In genomic region chr11:103265856-103266255, GRCm38 (mm10) we compare ENCODE assay signal across 8 mouse cellular contexts. TPM values are rescaled to one million over a fixed set of nuclear protein-coding genes. Genes with fewer than 3 reads are reported as not detected.
DNase-seq lines count a peak whose midpoint lies in the region; ATAC-seq and TF ChIP-seq lines count a peak whose summit lies in the region.
"Had no signal": no experiment of that assay in that cellular context is flagged by ENCODE, and none has a peak within 500 bp of the region (broad histone marks: within the 10 kb centered on the region; RNA-seq: fewer than 3 reads in every experiment).

No protein-coding gene starts in this region.

- DNase-seq in spleen, adult 2 months (ENCODE audit: low read depth in 1 of 2, low spot score in 2 of 2), result peak in 1 of 2 experiments; percentile 55
- DNase-seq in spleen, postnatal 36 days (ENCODE audit: low spot score in 2 of 2), result no peak
- DNase-seq in cerebellum, adult 18-20 months, result no peak
- DNase-seq in spleen, adult 18-20 months, result no peak
- DNase-seq in layer of hippocampus, adult 18-20 months (ENCODE audit: low spot score in 2 of 2), result no peak

- TF ChIP-seq POLR2A in spleen, adult 2 months (IDR thresholded peaks at IDR 0.05; ENCODE audit: low read depth, low read length), result no peak

- peak overlapping the region; percentile 65 for H3K27ac ChIP-seq in spleen, adult 2 months (ENCODE audit: insufficient read depth, low read length)
- H3K27ac ChIP-seq in forebrain, embryonic 12.5 days, result no peak overlapping the region
- no peak overlapping the region for H3K27ac ChIP-seq in liver, embryonic 12.5 days

- H3K4me3 ChIP-seq in spleen, adult 2 months (ENCODE audit: extremely low read depth, insufficient read depth, insufficient read length), result peak overlapping the region; percentile 16; the same call in 1 of the 2 replicates
- H3K4me3 ChIP-seq in forebrain, embryonic 12.5 days (replicated peaks), result peak overlapping the region; percentile 69
- H3K4me3 ChIP-seq in liver, embryonic 12.5 days, result no peak overlapping the region

- peaks cover 20% of the 10 kb centered on the region; the same call in 1 of the 2 replicates for H3K4me1 ChIP-seq in spleen, adult 2 months (ENCODE audit: control insufficient read depth, insufficient read depth, insufficient read length)
- H3K4me1 ChIP-seq in forebrain, embryonic 12.5 days, result peaks cover 59% of the 10 kb centered on the region
- H3K4me1 ChIP-seq in liver, embryonic 12.5 days, result peaks cover 66% of the 10 kb centered on the region

- no peak for ATAC-seq in forebrain, embryonic 12.5 days (ENCODE audit: low FRiP score)
- ATAC-seq in liver, embryonic 12.5 days, result no peak

- TF ChIP-seq CTCF in spleen, adult 2 months (IDR thresholded peaks at IDR 0.05; ENCODE audit: extremely low read depth, insufficient read depth, insufficient read length, insufficient replicate concordance), result no peak

- no peaks in the 10 kb centered on the region for H3K36me3 ChIP-seq in spleen, adult 2 months (ENCODE audit: control insufficient read depth, insufficient read depth, low read length)
- no peaks in the 10 kb centered on the region for H3K36me3 ChIP-seq in forebrain, embryonic 12.5 days (replicated peaks)
- H3K36me3 ChIP-seq in liver, embryonic 12.5 days, result no peaks in the 10 kb centered on the region

- peak overlapping the region; percentile 67 for H3K4me2 ChIP-seq in forebrain, embryonic 12.5 days
- H3K4me2 ChIP-seq in liver, embryonic 12.5 days, result peak overlapping the region; percentile 97

- H3K27me3 ChIP-seq in spleen, adult 2 months (ENCODE audit: control insufficient read depth, insufficient read depth, low read length), result no peaks in the 10 kb centered on the region
- no peaks in the 10 kb centered on the region for H3K27me3 ChIP-seq in forebrain, embryonic 12.5 days
- 0 out of 2 replicates have a peak, but pooled peaks cover 11% of the 10 kb centered on the region for H3K27me3 ChIP-seq in liver, embryonic 12.5 days (replicated peaks)

- 0 out of 2 replicates have a peak overlapping the region, but pooled peaks have one; percentile 21 for H3K9ac ChIP-seq in forebrain, embryonic 12.5 days
- no peak overlapping the region for H3K9ac ChIP-seq in liver, embryonic 12.5 days

- WGBS in spleen, adult 2 months, result 23% methylated on average over 2 of the region's 2 CpGs
- WGBS in forebrain, embryonic 12.5 days, result 72% methylated on average over 2 of the region's 2 CpGs
- WGBS in liver, embryonic 12.5 days (ENCODE audit: insufficient replicate concordance), result 45% methylated on average over 2 of the region's 2 CpGs

- no peaks in the 10 kb centered on the region for H3K9me3 ChIP-seq in forebrain, embryonic 12.5 days
- H3K9me3 ChIP-seq in liver, embryonic 12.5 days (replicated peaks), result no peaks in the 10 kb centered on the region

RNA-seq across cellular contexts. Expression of gene Map3k14, which starts 1.4 kb away (rescaled TPM):
- 49.6 and 57.7 TPM in 2 replicates for polyA plus RNA-seq in spleen, adult 2 months (2012; rRNA removed)
- polyA plus RNA-seq in forebrain, embryonic 12.5 days (2016; fragmentation: Nextera tagmentation; extraction: Ambion mirVana), result 4.6 and 4.7 TPM in 2 replicates
- 0.84 and 0.93 TPM in 2 replicates for polyA plus RNA-seq in liver, embryonic 12.5 days (2016; fragmentation: Nextera tagmentation; extraction: Ambion mirVana)
- 1 to 10 TPM; 4.5 to 4.7 TPM for total RNA-seq in layer of hippocampus, adult 18-20 months (2021)

RNA-seq across cellular contexts. Expression of gene Spata32, which starts 47.6 kb away (rescaled TPM):
- not detected in 2 replicates for polyA plus RNA-seq in spleen, adult 2 months (2012; rRNA removed)
- polyA plus RNA-seq in forebrain, embryonic 12.5 days (2016; fragmentation: Nextera tagmentation; extraction: Ambion mirVana), result not detected in 2 replicates
- not detected in 2 replicates for polyA plus RNA-seq in liver, embryonic 12.5 days (2016; fragmentation: Nextera tagmentation; extraction: Ambion mirVana)
- total RNA-seq in layer of hippocampus, adult 18-20 months (2021), result 1 to 10 TPM in 1 of 2 experiments, under 1 TPM in 1; 0.99 to 1.6 TPM

RNA-seq across cellular contexts. Expression of gene 1700023F06Rik, which starts 57.5 kb away (rescaled TPM):
- not detected in 2 replicates for polyA plus RNA-seq in spleen, adult 2 months (2012; rRNA removed)
- 0.33 and 0.64 TPM in 2 replicates for polyA plus RNA-seq in forebrain, embryonic 12.5 days (2016; fragmentation: Nextera tagmentation; extraction: Ambion mirVana)
- 0.11 TPM in 1 of 2 replicates, not detected in the other for polyA plus RNA-seq in liver, embryonic 12.5 days (2016; fragmentation: Nextera tagmentation; extraction: Ambion mirVana)
- total RNA-seq in layer of hippocampus, adult 18-20 months (2021), result 1 to 10 TPM; 1.6 to 2.2 TPM
- total RNA-seq: granulocyte monocyte progenitor cell, adult 5-6 weeks had no signal
